Mouse (Mus musculus): ENCODE measurements around the gene Kdm5a. TPM values are rescaled to one million over a fixed set of nuclear protein-coding genes. Genes with fewer than 3 reads are reported as not detected.

The Kdm5a gene
- polyA plus RNA-seq, 1 experiment from 2014 or later, result 41.5 TPM

Other genes with a start within 250 kb of the Kdm5a start
- not detected in 2 replicates for gene D330020A13Rik, start 69.8 kb upstream of the Kdm5a start, polyA plus RNA-seq (2014; fragmentation: Nextera tagmentation; extraction: Ambion mirVana)
- gene B4galnt3, start 69.6 kb upstream of the Kdm5a start, polyA plus RNA-seq (2014; fragmentation: Nextera tagmentation; extraction: Ambion mirVana), result not detected in 2 replicates
- 12.3 and 14.5 TPM in 2 replicates for gene Ccdc77, start 250 bp downstream of the Kdm5a start, polyA plus RNA-seq (2014; fragmentation: Nextera tagmentation; extraction: Ambion mirVana)
- gene Il17ra, start 99.1 kb downstream of the Kdm5a start, polyA plus RNA-seq (2014; fragmentation: Nextera tagmentation; extraction: Ambion mirVana), result 1.1 and 3.5 TPM in 2 replicates
- 3.0 and 3.5 TPM in 2 replicates for gene Tmem121b, start 129.7 kb downstream of the Kdm5a start, polyA plus RNA-seq (2014; fragmentation: Nextera tagmentation; extraction: Ambion mirVana)
- 9.0 and 10.4 TPM in 2 replicates for gene Hdhd5, start 167.2 kb downstream of the Kdm5a start, polyA plus RNA-seq (2014; fragmentation: Nextera tagmentation; extraction: Ambion mirVana)